Mouse (Mus musculus) T-helper 1 cell (primary cell): ENCODE results near the gene Gm28168.
"Not testable (repeated sequence)": the region's sequence is repeated elsewhere in the genome, so short reads cannot be mapped to it uniquely, and the experiment has no call there.

Experiments used
- in situ Hi-C: fragments of 300-600 bp; cut with MboI, MseI; formaldehyde crosslinking; loops from one replicate; pipeline ENCODE4 v1.15.1; 2025; ENCODE audit warnings: high pct_unique_total_duplicates

Gene Gm28168

GRCm38 (mm10) chr1:117927715-117928114 lies at the start of gene Gm28168:
Gm28168 (plus strand) TSS chr1:117928015.
- in situ Hi-C loops: not testable (repeated sequence)

DNA sequence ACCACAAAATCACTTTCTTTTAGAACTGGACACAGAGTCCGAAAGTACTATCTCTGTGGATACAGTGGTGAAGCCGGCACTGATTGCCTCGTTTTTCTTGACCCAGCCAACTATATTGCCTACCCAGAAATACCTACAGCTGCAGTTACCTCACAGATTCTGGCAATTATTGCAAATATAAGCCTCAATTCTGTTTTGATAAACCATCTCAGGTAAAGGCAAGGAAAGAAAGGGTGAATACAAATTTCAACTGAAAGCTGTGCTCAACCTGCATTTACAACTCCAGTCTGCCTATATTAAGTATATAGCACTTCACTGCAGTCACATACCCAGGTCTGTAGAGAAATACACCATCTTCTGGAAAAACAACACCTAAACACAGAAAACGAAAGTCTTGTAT lies 37.8 kb downstream of the Gm28168 start, which contains the start of gene Gm7145:
Gm7145 (plus strand) TSS at position 301 of the 400 bp plus-strand sequence.
- in situ Hi-C loops: no loop called here
